In genomic region chr12:40164621-40165020, GRCm38 (mm10) we compare ENCODE assay signal across 8 mouse cellular contexts. TPM values are rescaled to one million over a fixed set of nuclear protein-coding genes. Genes with fewer than 3 reads are reported as not detected.
DNase-seq lines count a peak whose midpoint lies in the region; ATAC-seq lines count a peak whose summit lies in the region.

No protein-coding gene starts in this region.

- intact Hi-C loops in heart, postnatal 25 days (cut with DNase I), result loop anchor here (1.0 to 2.0 kb wide), 2 partner anchors 82 to 654 kb away; no protein-coding TSS in a partner anchor

- peak; percentile 92 for ATAC-seq in CD4-positive, CD25-positive, alpha-beta regulatory T cell, adult 4 months
- ATAC-seq in megakaryocyte-erythroid progenitor cell, adult 5-6 weeks (replicated peaks; ENCODE audit: low FRiP score, low TSS enrichment, poor library complexity, severe bottlenecking), result peak; percentile 83; the same call in 1 of the 2 replicates

- peak; percentile 21 for DNase-seq in heart, adult 8-10 months (ENCODE audit: low spot score)
- no peak for DNase-seq in heart, postnatal 25 days (ENCODE audit: low spot score)
- peak; percentile 18 for DNase-seq in brain, embryonic 18.5 days (ENCODE audit: low read depth, low spot score)
- DNase-seq in induced T-regulatory cell, adult 2 months (ENCODE audit: low read depth), result peak; percentile 52
- no peak for DNase-seq in right cerebral cortex, postnatal 4 days
- no peak for DNase-seq in layer of hippocampus, postnatal 25 days (ENCODE audit: extremely low spot score in 1 of 2, low spot score in 1 of 2)

RNA-seq across cellular contexts. Expression of gene Scin, which starts 30.6 kb away (rescaled TPM):
- total RNA-seq in heart, adult 8-10 months (2022), result 1 to 10 TPM in 3 of 4 experiments, under 1 TPM in 1; 0.57 to 3.3 (median 1.4) TPM
- 1 to 10 TPM in 1 of 2 experiments, under 1 TPM in 1; 0.94 to 1.2 TPM for total RNA-seq in heart, postnatal 25 days (2021)
- 1 to 10 TPM; 1.0 to 4.1 TPM for polyA plus RNA-seq in CD4-positive, CD25-positive, alpha-beta regulatory T cell, adult 4 months (2017; shearing (Covaris generic))
- total RNA-seq in megakaryocyte-erythroid progenitor cell, adult 5-6 weeks (2014; fragmentation: Nextera tagmentation), result 12.1 and 12.7 TPM in 2 replicates
- 31.9 and 62.5 TPM in 2 replicates for total RNA-seq in megakaryocyte-erythroid progenitor cell, adult 5-6 weeks (2017)
- total RNA-seq in layer of hippocampus, postnatal 25 days (2021), result 1 to 10 TPM; 1.3 to 2.0 TPM

RNA-seq across cellular contexts. Expression of gene Lsmem1, which starts 34.7 kb away (rescaled TPM):
- 10 to 100 TPM; 54.6 to 69.7 (median 59.4) TPM for total RNA-seq in heart, adult 8-10 months (2022)
- 10 to 100 TPM; 40.6 to 43.2 TPM for total RNA-seq in heart, postnatal 25 days (2021)
- not detected for polyA plus RNA-seq in CD4-positive, CD25-positive, alpha-beta regulatory T cell, adult 4 months (2017; shearing (Covaris generic))
- total RNA-seq in megakaryocyte-erythroid progenitor cell, adult 5-6 weeks (2014; fragmentation: Nextera tagmentation), result not detected in 2 replicates
- total RNA-seq in megakaryocyte-erythroid progenitor cell, adult 5-6 weeks (2017), result 1.4 TPM in 1 of 2 replicates, not detected in the other
- under 1 TPM; 0.49 to 0.64 TPM for total RNA-seq in layer of hippocampus, postnatal 25 days (2021)

Comparison
In these comparisons a context has a peak if more than half of its experiments do, and no peak if none do; other contexts are left out.
1. DNase-seq: peak in heart, adult 8-10 months (single experiment), brain, embryonic 18.5 days (single experiment) and induced T-regulatory cell, adult 2 months (single experiment); none in heart, postnatal 25 days (single experiment), right cerebral cortex, postnatal 4 days (single experiment) and layer of hippocampus, postnatal 25 days (0 of 2).
2. RNA of gene Lsmem1, which starts 34.7 kb away (total RNA-seq): 54.6 to 69.7 TPM in heart, adult 8-10 months and 40.6 to 43.2 TPM in heart, postnatal 25 days; 1.4 TPM in megakaryocyte-erythroid progenitor cell, adult 5-6 weeks and 0.49 to 0.64 TPM in layer of hippocampus, postnatal 25 days; every median in the first group is over 10 times any median in the second.